ENCODE assay signal across 13 mouse cellular contexts in genomic region chr16:97002189-97002588, GRCm38 (mm10).
A peak's percentile ranks its signal among the peaks of the same experiment; 100 is the strongest.
DNase-seq lines count a peak whose midpoint lies in the region; ATAC-seq lines count a peak whose summit lies in the region.
"Had no signal": no experiment of that assay in that cellular context is flagged by ENCODE, and none has a peak within 500 bp of the region (broad histone marks: within the 10 kb centered on the region; RNA-seq: fewer than 3 reads in every experiment).

No protein-coding gene starts in this region.

- H3K4me1 ChIP-seq in hindbrain, embryonic 10.5 days (replicated peaks): peaks cover 8% of the 10 kb centered on the region; the same call in 1 of the 2 replicates
- H3K4me1 ChIP-seq in hindbrain, embryonic 11.5 days (replicated peaks; ENCODE audit: control insufficient read depth, insufficient read depth, low read length): no peaks in the 10 kb centered on the region
- peaks cover 29% of the 10 kb centered on the region for H3K4me1 ChIP-seq in hindbrain, embryonic 14.5 days (replicated peaks; ENCODE audit: control insufficient read depth, insufficient read depth, low read length)
- peaks cover 5% of the 10 kb centered on the region; the same call in 1 of the 2 replicates for H3K4me1 ChIP-seq in embryonic facial prominence, embryonic 10.5 days

- H3K4me3 ChIP-seq in hindbrain, embryonic 10.5 days: no peak overlapping the region
- H3K4me3 ChIP-seq in hindbrain, embryonic 11.5 days (ENCODE audit: low read depth, low read length): no peak overlapping the region
- no peak overlapping the region for H3K4me3 ChIP-seq in hindbrain, embryonic 14.5 days (replicated peaks; ENCODE audit: low read length)
- H3K4me3 ChIP-seq in embryonic facial prominence, embryonic 10.5 days: no peak overlapping the region
- H3K4me3 ChIP-seq: heart, embryonic 13.5 days; liver, embryonic 13.5 days had no signal

- H3K27ac ChIP-seq in hindbrain, embryonic 10.5 days: 0 out of 2 replicates have a peak overlapping the region, but pooled peaks have one; percentile 29
- H3K27ac ChIP-seq in hindbrain, embryonic 11.5 days (ENCODE audit: low read depth, low read length): no peak overlapping the region
- peak overlapping the region; percentile 69 for H3K27ac ChIP-seq in hindbrain, embryonic 14.5 days
- H3K27ac ChIP-seq in embryonic facial prominence, embryonic 10.5 days (replicated peaks): no peak overlapping the region
- H3K27ac ChIP-seq: heart, embryonic 13.5 days; liver, embryonic 13.5 days had no signal

- no peaks in the 10 kb centered on the region for H3K9me3 ChIP-seq in hindbrain, embryonic 10.5 days
- H3K9me3 ChIP-seq in hindbrain, embryonic 11.5 days (ENCODE audit: control insufficient read depth, low read length): no peaks in the 10 kb centered on the region
- H3K9me3 ChIP-seq in hindbrain, embryonic 14.5 days (ENCODE audit: control insufficient read depth, low read length): no peaks in the 10 kb centered on the region
- no peaks in the 10 kb centered on the region for H3K9me3 ChIP-seq in embryonic facial prominence, embryonic 10.5 days
- H3K9me3 ChIP-seq: heart, embryonic 13.5 days; liver, embryonic 13.5 days had no signal

- DNase-seq in hindbrain, embryonic 10.5 days (ENCODE audit: low spot score): no peak
- no peak for DNase-seq in hindbrain, embryonic 11.5 days (ENCODE audit: low spot score)
- no peak for DNase-seq in hindbrain, embryonic 14.5 days (ENCODE audit: low spot score)
- peak; percentile 75 to 88 for DNase-seq in left cerebral cortex, adult 18-20 months (ENCODE audit: low spot score in 2 of 2)
- peak; percentile 87 to 89 for DNase-seq in right cerebral cortex, adult 2 months (ENCODE audit: low spot score in 2 of 2)
- no peak for DNase-seq in lung, postnatal 14 days
- no peak for DNase-seq in heart, adult 18-20 months
- DNase-seq in embryonic facial prominence, embryonic 10.5 days (ENCODE audit: low spot score): no peak
- DNase-seq: adrenal gland, postnatal 25 days; B cell, adult 2 months; kidney, adult 9 months; liver, embryonic 13.5 days had no signal

- WGBS in hindbrain, embryonic 10.5 days: 57% methylated on average over 3 of the region's 3 CpGs
- 78% methylated on average over 3 of the region's 3 CpGs for WGBS in hindbrain, embryonic 11.5 days
- 49% methylated on average over 3 of the region's 3 CpGs for WGBS in hindbrain, embryonic 14.5 days
- WGBS in embryonic facial prominence, embryonic 10.5 days: 89% methylated on average over 3 of the region's 3 CpGs

- H3K9ac ChIP-seq in hindbrain, embryonic 11.5 days (ENCODE audit: low read depth, low read length): no peak overlapping the region
- H3K9ac ChIP-seq in hindbrain, embryonic 14.5 days: peak overlapping the region; percentile 7; the same call in 1 of the 2 replicates
- H3K9ac ChIP-seq: heart, embryonic 13.5 days; liver, embryonic 13.5 days had no signal

- no peak overlapping the region for H3K4me2 ChIP-seq in hindbrain, embryonic 11.5 days (replicated peaks; ENCODE audit: low read depth, low read length)
- H3K4me2 ChIP-seq in hindbrain, embryonic 14.5 days (replicated peaks): no peak overlapping the region
- H3K4me2 ChIP-seq: heart, embryonic 13.5 days; liver, embryonic 13.5 days had no signal

- no peak for ATAC-seq in hindbrain, embryonic 11.5 days (ENCODE audit: low FRiP score)
- ATAC-seq in hindbrain, embryonic 14.5 days (ENCODE audit: low FRiP score): no peak

- no peaks in the 10 kb centered on the region for H3K27me3 ChIP-seq in hindbrain, embryonic 10.5 days (ENCODE audit: insufficient read depth, poor library complexity, severe bottlenecking)
- H3K27me3 ChIP-seq in hindbrain, embryonic 11.5 days (ENCODE audit: control insufficient read depth, insufficient read depth, low read length): no peaks in the 10 kb centered on the region
- H3K27me3 ChIP-seq in hindbrain, embryonic 14.5 days (ENCODE audit: control insufficient read depth, insufficient read depth, low read length): no peaks in the 10 kb centered on the region
- no peaks in the 10 kb centered on the region for H3K27me3 ChIP-seq in embryonic facial prominence, embryonic 10.5 days (replicated peaks; ENCODE audit: low read depth, poor library complexity, severe bottlenecking)
- H3K27me3 ChIP-seq: heart, embryonic 13.5 days; liver, embryonic 13.5 days had no signal

- H3K36me3 ChIP-seq in hindbrain, embryonic 10.5 days: no peaks in the 10 kb centered on the region
- H3K36me3 ChIP-seq in hindbrain, embryonic 11.5 days (ENCODE audit: control insufficient read depth, insufficient read depth, low read length): no peaks in the 10 kb centered on the region
- no peaks in the 10 kb centered on the region for H3K36me3 ChIP-seq in hindbrain, embryonic 14.5 days (replicated peaks; ENCODE audit: control insufficient read depth, insufficient read depth)
- H3K36me3 ChIP-seq in embryonic facial prominence, embryonic 10.5 days (replicated peaks): no peaks in the 10 kb centered on the region
- H3K36me3 ChIP-seq: heart, embryonic 13.5 days; liver, embryonic 13.5 days had no signal

Comparison
In these comparisons a context has a peak if more than half of its experiments do, and no peak if none do; other contexts are left out.
1. H3K27ac ChIP-seq: peak in hindbrain, embryonic 10.5 days (single experiment) and hindbrain, embryonic 14.5 days (single experiment); none in hindbrain, embryonic 11.5 days (single experiment) and embryonic facial prominence, embryonic 10.5 days (single experiment).
2. DNase-seq: peak in left cerebral cortex, adult 18-20 months (2 of 2) and right cerebral cortex, adult 2 months (2 of 2); none in hindbrain, embryonic 10.5 days (single experiment), hindbrain, embryonic 11.5 days (single experiment), hindbrain, embryonic 14.5 days (single experiment), lung, postnatal 14 days (single experiment), heart, adult 18-20 months (0 of 2) and embryonic facial prominence, embryonic 10.5 days (single experiment).